In the genomic region with DNA sequence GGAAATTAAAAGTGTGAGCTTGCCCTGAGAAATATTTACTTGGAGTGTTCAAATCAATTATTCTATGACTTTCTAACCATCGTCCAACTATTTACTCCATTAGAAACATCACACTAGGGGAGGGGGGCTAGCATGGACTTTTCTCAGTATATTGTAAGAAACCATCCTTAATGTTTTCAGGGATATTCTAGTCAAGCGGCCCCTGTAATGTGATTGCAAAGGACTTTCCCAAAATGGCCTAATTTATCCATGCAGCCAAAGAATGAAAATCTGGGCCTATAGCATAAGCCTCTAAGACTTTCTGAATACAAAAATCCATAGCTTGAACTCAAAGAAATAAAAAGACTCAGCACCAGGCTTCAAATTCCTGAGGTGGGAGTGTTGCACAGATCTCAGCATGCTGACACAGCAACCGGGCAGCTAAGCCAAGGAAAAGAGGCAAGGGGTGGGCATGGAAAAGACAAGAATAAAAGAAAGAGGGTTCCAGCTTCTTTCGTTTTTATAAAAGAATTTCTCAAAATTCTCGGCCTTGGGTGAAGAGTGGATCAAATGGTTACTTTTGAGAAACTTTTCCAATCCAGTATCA, we compare ENCODE assay signal across 15 mouse cellular contexts.
DNase-seq lines count a peak whose midpoint lies in the region; ATAC-seq and TF ChIP-seq lines count a peak whose summit lies in the region.
"Had no signal": no experiment of that assay in that cellular context is flagged by ENCODE, and none has a peak within 500 bp of the region (broad histone marks: within the 10 kb centered on the region; RNA-seq: fewer than 3 reads in every experiment).

No protein-coding gene starts in this region.

- H3K27ac ChIP-seq in heart, postnatal 0 days (ENCODE audit: low read depth) = peak overlapping the region; percentile 28; the same call in 1 of the 2 replicates
- peak overlapping the region; percentile 79; the same call in 1 of the 2 replicates for H3K27ac ChIP-seq in midbrain, embryonic 10.5 days (replicated peaks)
- no peak overlapping the region for H3K27ac ChIP-seq in midbrain, embryonic 16.5 days (ENCODE audit: low read length)
- peak overlapping the region; percentile 44; the same call in 1 of the 2 replicates for H3K27ac ChIP-seq in limb, embryonic 15.5 days
- H3K27ac ChIP-seq: left cerebral cortex, adult 2 months; liver, embryonic 12.5 days had no signal

- DNase-seq in heart, postnatal 0 days (ENCODE audit: low spot score) = no peak
- DNase-seq in heart, postnatal 25 days (ENCODE audit: low spot score) = no peak
- no peak for DNase-seq in midbrain, embryonic 10.5 days (ENCODE audit: low spot score)
- peak; percentile 55 for DNase-seq in brain, embryonic 14.5 days (ENCODE audit: low read depth)
- DNase-seq in adrenal gland, postnatal 4 days (ENCODE audit: low spot score in 2 of 2) = no peak
- DNase-seq: adrenal gland, adult 8-10 months; gastrocnemius, postnatal 14 days; right cerebral cortex, adult 18-20 months; thymus, adult 18-20 months had no signal

- 58% methylated on average over 5 of the region's 5 CpGs for WGBS in heart, postnatal 0 days
- WGBS in midbrain, embryonic 10.5 days = 31% methylated on average over 5 of the region's 5 CpGs
- 14% methylated on average over 5 of the region's 5 CpGs for WGBS in midbrain, embryonic 16.5 days
- WGBS in limb, embryonic 15.5 days = 47% methylated on average over 5 of the region's 5 CpGs

- no peak overlapping the region for H3K4me3 ChIP-seq in heart, postnatal 0 days (ENCODE audit: low read depth, low read length)
- no peak overlapping the region for H3K4me3 ChIP-seq in midbrain, embryonic 10.5 days
- H3K4me3 ChIP-seq in midbrain, embryonic 16.5 days (ENCODE audit: low read depth, low read length) = no peak overlapping the region
- H3K4me3 ChIP-seq in limb, embryonic 15.5 days = no peak overlapping the region
- H3K4me3 ChIP-seq: left cerebral cortex, adult 2 months; liver, embryonic 12.5 days had no signal

- no peak for ATAC-seq in heart, postnatal 0 days (ENCODE audit: insufficient read depth, low read depth)
- ATAC-seq in midbrain, embryonic 16.5 days = no peak
- no peak for ATAC-seq in limb, embryonic 15.5 days (ENCODE audit: insufficient number of reproducible peaks, low FRiP score, low TSS enrichment, low read depth)
- ATAC-seq in CD4-positive, CD25-positive, alpha-beta regulatory T cell, adult 4 months = no peak
- ATAC-seq: hindbrain, embryonic 16.5 days; liver, embryonic 12.5 days had no signal

- no peak overlapping the region for H3K4me2 ChIP-seq in heart, postnatal 0 days (ENCODE audit: low read depth, low read length)
- no peak overlapping the region for H3K4me2 ChIP-seq in midbrain, embryonic 16.5 days (ENCODE audit: low read length)
- no peak overlapping the region for H3K4me2 ChIP-seq in limb, embryonic 15.5 days
- H3K4me2 ChIP-seq: liver, embryonic 12.5 days had no signal

- no peaks in the 10 kb centered on the region for H3K27me3 ChIP-seq in heart, postnatal 0 days (ENCODE audit: control insufficient read depth, insufficient read depth, low read length)
- H3K27me3 ChIP-seq in midbrain, embryonic 10.5 days (ENCODE audit: low read depth, poor library complexity, severe bottlenecking) = no peaks in the 10 kb centered on the region
- no peaks in the 10 kb centered on the region for H3K27me3 ChIP-seq in midbrain, embryonic 16.5 days (ENCODE audit: control insufficient read depth, insufficient read depth, low read depth, low read length)
- no peaks in the 10 kb centered on the region for H3K27me3 ChIP-seq in limb, embryonic 15.5 days
- H3K27me3 ChIP-seq: liver, embryonic 12.5 days had no signal

- H3K36me3 ChIP-seq in heart, postnatal 0 days (replicated peaks; ENCODE audit: control insufficient read depth, insufficient read depth, low read length) = no peaks in the 10 kb centered on the region
- no peaks in the 10 kb centered on the region for H3K36me3 ChIP-seq in midbrain, embryonic 10.5 days
- H3K36me3 ChIP-seq in midbrain, embryonic 16.5 days (ENCODE audit: control insufficient read depth, insufficient read depth, low read length) = no peaks in the 10 kb centered on the region
- no peaks in the 10 kb centered on the region for H3K36me3 ChIP-seq in limb, embryonic 15.5 days
- H3K36me3 ChIP-seq: liver, embryonic 12.5 days had no signal

- H3K9me3 ChIP-seq in heart, postnatal 0 days (replicated peaks; ENCODE audit: control insufficient read depth, low read length) = no peaks in the 10 kb centered on the region
- no peaks in the 10 kb centered on the region for H3K9me3 ChIP-seq in midbrain, embryonic 10.5 days (replicated peaks)
- H3K9me3 ChIP-seq in midbrain, embryonic 16.5 days (replicated peaks; ENCODE audit: control insufficient read depth, low read length, poor library complexity, severe bottlenecking) = no peaks in the 10 kb centered on the region
- H3K9me3 ChIP-seq in limb, embryonic 15.5 days = no peaks in the 10 kb centered on the region
- H3K9me3 ChIP-seq: liver, embryonic 12.5 days had no signal

- no peak for TF ChIP-seq POLR2A in brain, embryonic 14.5 days (IDR thresholded peaks at IDR 0.05; ENCODE audit: borderline replicate concordance, extremely low read depth, insufficient read depth, insufficient read length, poor library complexity, severe bottlenecking)

- H3K4me1 ChIP-seq in heart, postnatal 0 days (ENCODE audit: control insufficient read depth, insufficient read depth) = peaks cover 11% of the 10 kb centered on the region
- peaks cover 34% of the 10 kb centered on the region for H3K4me1 ChIP-seq in midbrain, embryonic 10.5 days
- peaks cover 3% of the 10 kb centered on the region; the same call in 1 of the 2 replicates for H3K4me1 ChIP-seq in midbrain, embryonic 16.5 days (ENCODE audit: control insufficient read depth, insufficient read depth, low read length)
- H3K4me1 ChIP-seq in limb, embryonic 15.5 days = peaks cover 20% of the 10 kb centered on the region

- intact Hi-C loops in heart, postnatal 25 days (cut with DNase I) = no loop called here

- no peak for TF ChIP-seq CTCF in heart, postnatal 0 days (IDR thresholded peaks at IDR 0.05; ENCODE audit: low read depth)
- TF ChIP-seq CTCF in brain, embryonic 14.5 days (IDR thresholded peaks at IDR 0.05; ENCODE audit: borderline replicate concordance, extremely low read depth, insufficient read depth, insufficient read length) = no peak

- no peak overlapping the region for H3K9ac ChIP-seq in heart, postnatal 0 days (replicated peaks; ENCODE audit: low read depth, low read length)
- H3K9ac ChIP-seq in midbrain, embryonic 16.5 days (ENCODE audit: low read depth, low read length) = no peak overlapping the region
- H3K9ac ChIP-seq in limb, embryonic 15.5 days = no peak overlapping the region
- H3K9ac ChIP-seq: liver, embryonic 12.5 days had no signal

- no peak for TF ChIP-seq EP300 in heart, postnatal 0 days (IDR thresholded peaks at IDR 0.05; ENCODE audit: low read depth)
